Mouse (Mus musculus): Measurements from ENCODE around the gene Asic2. TPM values are rescaled to one million over a fixed set of nuclear protein-coding genes. Genes with fewer than 3 reads are reported as not detected.

The Asic2 gene
- total RNA-seq, 2 experiments from 2014 or later: not detected

DNA sequence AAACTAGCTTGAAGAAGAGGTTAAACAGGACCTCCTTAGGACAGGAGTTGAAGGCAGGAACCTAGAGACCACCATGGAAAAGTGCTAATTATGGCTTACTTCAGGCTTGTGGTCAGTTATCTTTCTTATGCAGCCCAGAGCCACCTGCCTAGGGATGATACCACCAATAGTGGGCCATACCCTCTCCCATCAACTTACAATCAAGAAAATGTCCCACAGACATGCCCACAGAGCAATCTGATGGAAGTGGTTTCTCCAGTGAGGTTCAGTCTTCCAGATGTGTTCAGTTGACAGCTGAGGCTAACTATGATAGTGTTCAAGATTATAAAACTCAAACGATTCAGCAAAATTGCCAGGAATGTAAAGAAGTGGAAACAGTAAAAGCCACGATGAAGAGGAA is 1124.8 kb downstream of the Asic2 start:
- intact Hi-C loops (cut with DNase I): no loop called here
- DNase-seq: no peak

DNA sequence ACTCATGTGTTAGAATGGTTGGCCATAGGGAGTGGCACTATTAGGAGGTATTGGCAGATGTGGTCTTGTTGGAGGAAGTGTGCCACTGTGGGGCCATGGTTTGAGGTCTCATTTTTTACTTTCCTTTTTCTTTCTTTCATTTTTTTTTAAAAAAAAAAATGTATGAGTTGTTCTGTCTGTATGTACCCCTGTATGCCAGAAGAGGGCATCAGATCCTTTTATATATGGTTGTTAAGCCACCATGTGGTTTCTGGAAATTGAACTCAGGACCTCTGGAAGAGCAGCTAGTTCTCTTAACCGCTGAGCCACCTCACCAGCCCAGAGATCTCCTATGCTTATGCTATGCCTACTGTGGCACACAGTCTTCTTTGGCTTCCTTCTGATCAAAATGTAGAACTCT is 1129.5 kb downstream of the Asic2 start:
- DNase-seq: no peak
- intact Hi-C loops (cut with DNase I): no loop called here

DNA sequence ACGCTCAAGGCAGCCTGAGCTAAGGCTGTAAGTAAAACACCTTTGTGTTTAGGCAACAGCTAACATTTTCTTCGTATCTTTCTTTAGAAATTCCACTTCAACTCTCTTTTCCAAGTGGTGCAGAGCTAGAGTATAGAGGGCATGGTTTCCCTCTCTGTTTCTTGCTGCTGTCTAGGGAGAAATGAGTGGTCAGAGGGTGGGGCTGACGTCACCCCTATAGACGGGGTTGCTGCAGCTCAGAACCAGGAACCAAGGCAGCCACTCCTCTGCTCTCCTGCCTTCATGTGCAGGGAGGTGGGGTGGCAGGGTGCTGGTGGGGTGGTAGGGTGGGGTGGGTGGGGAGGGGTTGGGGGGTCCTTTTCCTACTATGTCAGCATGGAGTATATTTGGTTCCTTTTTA is 1132.4 kb downstream of the Asic2 start:
- DNase-seq: no peak
- intact Hi-C loops (cut with DNase I): no loop called here

DNA sequence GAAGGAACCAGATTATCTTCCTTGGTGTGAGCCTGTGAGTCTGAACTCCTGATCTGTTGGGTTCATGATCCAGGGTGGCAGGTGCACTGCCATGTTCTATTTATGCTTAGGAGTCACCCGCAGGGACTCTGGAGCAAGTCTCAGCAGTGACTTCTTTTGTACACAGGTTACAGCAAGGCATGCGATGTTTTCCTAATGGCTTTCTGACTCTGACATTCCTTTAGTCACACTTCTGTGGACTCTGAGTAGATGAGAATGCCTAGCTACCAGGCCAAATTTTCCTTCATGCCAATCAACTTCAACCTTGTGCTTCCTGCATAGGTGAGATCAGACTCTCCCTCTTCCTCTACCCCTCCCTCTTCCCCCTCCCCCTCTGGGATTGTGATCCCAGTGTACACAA is 1132.9 kb downstream of the Asic2 start:
- intact Hi-C loops (cut with DNase I): no loop called here

More for the DNA sequence above, 1132.9 kb downstream of the Asic2 start:
- no peak for DNase-seq

Other genes with a start within 250 kb of the Asic2 start
- under 1 TPM; 0.11 to 0.19 TPM for gene 5530401A14Rik, start 107.8 kb downstream of the Asic2 start, total RNA-seq (2021)
- gene Ccl2, start 67.1 kb upstream of the Asic2 start, total RNA-seq (2021): 1 to 10 TPM; 1.5 TPM
- not detected for gene Gm17268, start 70.1 kb upstream of the Asic2 start, total RNA-seq (2021)
- under 1 TPM; 0.46 to 0.92 TPM for gene Ccl7, start 77.3 kb upstream of the Asic2 start, total RNA-seq (2021)
- 1 to 10 TPM; 1.6 to 1.7 TPM for gene Ccl11, start 89.4 kb upstream of the Asic2 start, total RNA-seq (2021)
- gene Ccl12, start 133.4 kb upstream of the Asic2 start, total RNA-seq (2021): 1 to 10 TPM in 1 of 2 experiments, not detected in 1; 1.3 TPM
- gene Ccl8, start 146.7 kb upstream of the Asic2 start, total RNA-seq (2021): 1 to 10 TPM in 1 of 2 experiments, under 1 TPM in 1; 0.67 to 1.5 TPM